Mouse (Mus musculus) heart, adult 11 months (tissue): ENCODE measurements around the gene Dmbt1.
A peak's percentile ranks its signal among the peaks of the same experiment; 100 is the strongest.
"Not testable (repeated sequence)": the region's sequence is repeated elsewhere in the genome, so short reads cannot be mapped to it uniquely, and the experiment has no call there.

Experiments used
- DNase-seq: peaks from one replicate; pipeline ENCODE4 v3.0.0; 2022

Gene Dmbt1

DNA sequence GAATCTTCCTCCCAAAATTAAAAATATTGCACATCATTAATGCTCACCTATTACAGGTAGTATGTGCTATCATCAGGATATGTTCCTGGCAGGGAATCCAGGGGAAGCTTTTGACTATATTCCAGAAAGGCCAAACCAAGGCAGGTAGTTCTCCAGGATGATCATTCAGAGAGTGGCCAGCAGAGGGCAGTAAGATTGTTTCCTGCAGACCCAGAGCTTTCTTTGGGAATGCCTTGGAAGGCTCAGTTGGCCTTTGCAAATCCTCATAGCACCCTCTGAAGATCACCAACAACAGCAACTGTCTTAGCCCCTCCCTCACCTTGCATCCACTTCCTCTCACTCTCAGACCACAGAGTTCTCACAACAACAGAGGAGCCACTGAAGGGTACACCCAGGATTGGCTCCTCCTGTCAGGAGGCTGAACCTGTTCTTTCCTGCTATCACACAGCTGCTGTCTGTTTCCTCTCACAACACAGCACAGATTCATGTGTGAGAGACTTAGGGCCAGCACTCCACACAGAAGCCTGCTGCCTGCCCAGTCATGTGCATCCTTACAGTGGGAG is 23.0 kb downstream of the Dmbt1 start:
- no peak for DNase-seq

DNA sequence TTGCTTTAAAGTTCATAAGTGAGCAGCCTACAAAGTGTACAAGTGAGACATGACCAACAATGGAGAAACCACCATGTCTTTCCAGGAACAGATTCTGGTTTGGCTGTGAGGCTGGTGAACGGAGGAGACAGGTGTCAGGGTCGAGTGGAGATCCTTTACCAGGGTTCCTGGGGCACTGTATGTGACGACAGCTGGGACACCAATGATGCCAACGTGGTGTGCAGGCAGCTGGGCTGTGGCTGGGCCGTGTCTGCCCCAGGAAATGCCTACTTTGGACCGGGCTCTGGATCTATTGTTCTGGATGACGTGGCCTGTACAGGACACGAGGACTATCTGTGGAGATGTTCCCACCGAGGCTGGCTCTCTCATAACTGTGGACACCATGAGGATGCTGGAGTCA is 26.1 kb downstream of the Dmbt1 start:
- not testable (repeated sequence) for DNase-seq

DNA sequence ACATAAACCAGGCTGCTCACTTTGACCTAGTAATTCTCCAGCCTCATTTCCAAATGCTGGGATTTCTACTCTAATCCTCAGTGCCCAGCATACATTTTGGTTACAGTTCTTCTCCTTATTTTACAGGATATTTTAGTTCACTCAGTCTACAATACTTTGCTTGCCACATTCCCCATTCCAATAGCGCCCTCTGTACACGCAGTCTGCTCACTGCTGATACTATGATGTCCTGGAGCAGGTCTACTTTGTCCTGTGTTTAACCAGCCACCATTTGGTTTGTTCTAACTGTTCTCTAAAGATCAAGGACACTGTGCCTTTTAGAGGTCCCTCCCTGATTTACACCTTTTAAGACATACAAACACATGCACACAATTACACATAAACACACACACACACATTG is 28.0 kb downstream of the Dmbt1 start:
- DNase-seq: not testable (repeated sequence)

DNA sequence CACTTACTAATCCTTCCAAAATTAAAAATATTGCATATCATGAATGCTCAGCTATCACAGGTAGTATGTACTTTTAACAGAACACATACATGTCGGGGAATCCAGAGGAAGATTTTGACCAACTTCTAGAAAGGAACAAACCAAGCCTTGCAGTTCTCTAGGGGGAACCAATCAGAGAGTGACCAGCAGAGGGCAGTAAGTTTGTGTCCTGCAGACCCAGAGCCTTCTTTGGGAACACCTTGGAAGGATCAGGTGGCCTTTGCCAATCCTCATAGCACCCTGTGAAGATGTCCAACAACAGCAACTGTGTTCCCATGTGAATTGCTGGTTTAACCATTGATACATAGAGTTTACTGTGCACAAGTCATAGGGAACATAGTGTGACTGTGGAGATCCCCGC is 30.7 kb downstream of the Dmbt1 start:
- no peak for DNase-seq

DNA sequence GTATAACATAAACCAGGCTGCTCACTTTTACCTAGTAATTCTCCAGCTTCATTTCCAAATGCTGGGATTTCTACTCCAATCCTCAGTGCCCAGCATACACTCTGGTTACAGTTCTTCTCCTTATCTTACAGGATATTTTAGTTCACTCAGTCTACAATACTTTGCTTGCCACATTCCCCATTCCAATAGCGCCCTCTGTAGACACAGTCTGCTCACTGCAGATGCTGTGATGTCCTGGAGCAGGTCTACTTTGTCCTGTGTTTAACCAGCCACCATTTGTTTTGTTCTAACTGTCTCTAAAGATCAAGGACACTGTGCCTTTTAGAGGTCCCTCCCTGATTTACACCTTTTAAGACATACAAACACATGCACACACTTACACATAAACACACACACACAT is 36.3 kb downstream of the Dmbt1 start:
- not testable (repeated sequence) for DNase-seq

DNA sequence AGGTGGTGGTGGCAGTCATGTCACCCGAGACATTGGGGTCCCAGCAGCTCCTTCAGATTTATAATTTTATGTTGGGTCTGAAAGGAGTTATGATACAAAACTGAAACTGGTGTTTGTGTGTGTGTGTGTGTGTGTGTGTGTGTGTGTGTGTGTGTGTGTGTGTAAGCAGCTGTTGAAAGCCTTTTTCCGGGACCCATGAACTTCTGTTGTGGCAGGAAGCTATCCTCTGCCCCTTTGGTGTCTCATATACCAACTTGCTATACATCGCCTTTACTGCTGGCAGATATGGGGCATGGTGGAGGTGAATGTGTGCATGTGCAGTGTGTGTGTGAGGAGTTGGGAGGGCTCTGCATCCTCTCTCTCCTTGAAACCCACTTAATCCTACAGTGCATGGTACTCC is 41.6 kb downstream of the Dmbt1 start:
- DNase-seq: not testable (repeated sequence)

DNA sequence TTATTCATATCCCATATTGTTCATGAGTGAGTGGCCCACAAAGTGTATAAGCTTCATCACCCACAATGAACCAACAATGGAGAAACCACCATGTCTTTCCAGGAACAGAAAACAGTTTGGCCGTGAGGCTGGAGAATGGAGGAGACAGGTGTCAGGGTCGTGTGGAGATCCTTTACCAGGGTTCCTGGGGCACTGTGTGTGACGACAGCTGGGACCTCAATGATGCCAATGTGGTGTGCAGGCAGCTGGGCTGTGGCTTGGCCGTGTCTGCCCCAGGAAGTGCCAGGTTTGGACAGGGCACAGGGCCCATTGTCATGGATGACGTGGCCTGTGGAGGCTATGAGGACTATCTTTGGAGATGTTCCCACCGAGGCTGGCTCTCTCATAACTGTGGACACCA is 42.2 kb downstream of the Dmbt1 start:
- not testable (repeated sequence) for DNase-seq

DNA sequence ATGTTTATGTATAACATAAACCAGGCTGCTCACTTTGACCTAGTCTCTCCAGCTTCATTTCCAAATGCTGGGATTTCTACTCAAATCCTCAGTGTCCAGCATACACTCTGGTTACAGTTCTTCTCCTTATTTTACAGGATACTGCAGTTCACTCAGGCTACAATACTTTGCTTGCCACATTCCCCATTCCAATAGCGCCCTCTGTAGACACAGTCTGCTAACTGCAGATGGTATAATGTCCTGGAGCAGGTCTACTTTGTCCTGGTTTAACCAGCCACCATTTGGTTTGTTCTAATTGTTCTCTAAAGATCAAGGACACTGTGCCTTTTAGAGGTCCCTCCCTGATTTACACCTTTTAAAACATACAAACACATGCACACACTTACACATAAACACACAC is 44.1 kb downstream of the Dmbt1 start:
- peak; percentile 53 for DNase-seq

DNA sequence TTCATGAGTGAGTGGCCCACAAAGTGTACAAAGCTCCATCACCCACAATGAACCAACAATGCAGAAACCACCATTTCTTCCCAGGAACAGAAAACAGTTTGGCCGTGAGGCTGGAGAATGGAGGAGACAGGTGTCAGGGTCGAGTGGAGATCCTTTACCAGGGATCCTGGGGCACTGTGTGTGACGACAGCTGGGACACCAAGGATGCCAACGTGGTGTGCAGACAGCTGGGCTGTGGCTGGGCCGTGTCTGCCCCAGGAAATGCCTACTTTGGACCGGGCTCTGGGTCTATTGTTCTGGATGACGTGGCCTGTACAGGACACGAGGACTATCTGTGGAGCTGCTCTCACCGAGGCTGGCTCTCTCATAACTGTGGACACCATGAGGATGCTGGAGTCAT is 50.5 kb downstream of the Dmbt1 start:
- peak; percentile 45 for DNase-seq

DNA sequence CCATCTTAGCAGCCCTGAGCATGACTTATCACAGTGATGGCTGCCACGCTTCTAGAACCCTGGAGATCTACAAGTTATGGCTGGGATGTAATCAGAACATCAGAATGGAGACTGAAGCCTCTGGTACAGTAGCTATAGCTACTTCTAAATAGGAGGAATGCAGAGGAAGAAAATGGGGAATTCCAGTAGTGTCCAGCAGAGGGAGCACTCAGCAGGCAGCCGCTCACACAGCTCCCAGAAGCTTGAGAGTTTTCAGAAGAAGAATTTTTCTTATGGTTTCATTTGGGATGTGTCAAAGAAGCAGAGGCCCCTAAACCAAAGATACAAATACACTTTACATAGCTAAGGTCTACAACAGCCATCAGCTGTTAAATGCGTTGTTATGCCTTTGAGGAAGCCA is 80.6 kb downstream of the Dmbt1 start:
- DNase-seq: peak; percentile 83

DNA sequence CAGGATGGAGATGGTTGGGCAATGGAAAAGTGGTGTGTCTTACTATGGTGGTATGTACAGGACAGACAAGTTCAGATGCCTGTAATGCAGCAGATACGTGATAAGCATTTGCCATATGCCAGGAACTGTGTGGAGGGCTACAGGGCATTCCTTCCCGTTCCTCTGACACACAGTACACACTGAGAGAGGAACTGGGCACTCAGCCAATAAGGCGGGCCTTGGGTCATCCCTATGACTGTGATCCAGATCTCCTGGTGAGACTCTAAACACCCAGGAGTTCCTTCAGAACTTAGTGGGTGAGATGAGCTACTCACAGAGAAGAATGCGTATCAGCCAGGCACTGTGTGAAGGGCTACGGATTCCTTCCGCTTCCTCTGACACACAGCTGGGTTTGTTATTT is 81.8 kb downstream of the Dmbt1 start:
- DNase-seq: peak; percentile 85

DNA sequence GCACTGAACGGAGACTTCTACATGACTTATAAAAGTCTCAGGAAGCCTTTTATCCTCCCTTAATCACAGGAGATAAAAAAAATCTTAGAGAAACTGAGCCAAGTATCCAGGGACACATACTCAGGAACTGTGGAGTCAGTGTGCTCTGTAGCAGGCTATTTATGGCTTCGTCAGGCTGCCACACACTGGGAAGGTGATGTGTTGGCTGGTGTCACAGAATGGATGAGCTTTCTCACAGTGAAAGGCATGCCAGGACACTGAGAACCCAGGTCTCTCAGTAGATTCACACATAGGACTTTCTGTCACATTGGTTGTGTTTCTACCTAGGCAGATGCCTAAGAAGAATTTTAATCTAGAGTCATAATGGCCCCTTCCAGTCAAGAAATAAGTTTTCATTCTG is 82.6 kb downstream of the Dmbt1 start:
- DNase-seq: peak; percentile 89

DNA sequence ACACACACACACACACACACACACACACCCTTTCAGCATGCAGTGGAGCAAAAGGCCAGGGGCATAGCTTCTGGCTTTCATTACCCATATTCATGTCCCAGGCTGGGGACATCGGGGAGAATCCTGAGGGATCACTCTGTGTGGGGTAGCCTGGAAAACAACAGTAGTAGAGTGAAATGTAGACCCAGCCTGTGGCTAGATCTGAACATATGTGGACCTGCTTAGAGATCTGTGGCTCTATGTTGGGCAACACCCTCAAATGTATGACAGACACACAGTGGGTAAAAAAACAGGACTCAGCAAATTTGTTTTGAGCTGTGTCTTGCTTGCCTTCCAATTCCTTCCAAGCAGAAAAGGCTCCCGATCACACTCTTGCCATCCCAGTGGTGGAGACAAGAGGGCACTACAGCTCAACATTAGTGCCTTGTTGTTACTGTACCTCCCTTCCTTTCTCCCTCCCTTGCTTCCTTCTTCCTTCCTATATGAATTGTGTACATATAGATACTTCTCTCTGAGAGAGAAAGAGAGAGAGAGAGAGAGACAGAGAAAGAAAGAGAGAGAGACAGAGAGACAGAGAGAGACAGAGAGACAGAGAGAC is 90.5 kb downstream of the Dmbt1 start:
- peak; percentile 73 for DNase-seq

DNA sequence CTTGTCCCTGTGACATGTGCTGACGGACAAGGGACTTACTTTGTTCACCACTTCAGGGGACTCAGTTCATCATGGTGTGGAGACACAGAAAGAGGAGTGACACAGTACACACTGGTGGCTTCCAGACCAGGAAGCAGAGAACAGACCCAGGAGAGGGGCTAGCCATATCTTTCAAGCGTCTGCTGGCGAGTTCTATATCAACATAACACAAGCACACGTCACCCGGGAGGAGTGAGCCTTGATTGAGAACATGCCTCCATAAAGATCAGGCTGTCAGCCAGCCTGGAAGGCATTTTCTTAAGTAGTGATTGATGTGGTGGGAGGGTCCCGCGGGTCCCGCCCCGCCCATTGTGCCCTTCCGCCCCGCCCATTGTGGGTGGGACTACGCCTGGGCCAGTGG is 98.2 kb downstream of the Dmbt1 start:
- peak; percentile 80 for DNase-seq

DNA sequence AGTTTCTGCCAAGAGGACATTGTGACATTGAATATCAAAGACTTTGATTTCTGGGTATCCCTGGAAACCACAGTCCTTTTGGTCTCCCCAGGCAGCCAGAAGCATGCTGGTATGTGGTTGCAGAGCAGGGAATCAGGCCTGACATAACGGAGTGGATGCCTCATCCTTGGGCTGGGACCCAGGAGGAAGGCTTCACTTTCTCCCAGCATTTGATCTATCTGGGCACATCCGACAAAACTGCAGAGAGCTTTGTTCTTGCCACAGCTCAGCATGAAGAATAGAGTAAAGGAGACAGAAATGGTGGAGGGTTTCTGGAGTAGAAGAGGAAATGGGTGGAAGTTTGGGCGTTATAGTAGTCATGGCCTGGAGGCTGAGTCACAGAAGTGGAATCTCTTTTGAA is 101.3 kb downstream of the Dmbt1 start:
- no peak for DNase-seq

DNA sequence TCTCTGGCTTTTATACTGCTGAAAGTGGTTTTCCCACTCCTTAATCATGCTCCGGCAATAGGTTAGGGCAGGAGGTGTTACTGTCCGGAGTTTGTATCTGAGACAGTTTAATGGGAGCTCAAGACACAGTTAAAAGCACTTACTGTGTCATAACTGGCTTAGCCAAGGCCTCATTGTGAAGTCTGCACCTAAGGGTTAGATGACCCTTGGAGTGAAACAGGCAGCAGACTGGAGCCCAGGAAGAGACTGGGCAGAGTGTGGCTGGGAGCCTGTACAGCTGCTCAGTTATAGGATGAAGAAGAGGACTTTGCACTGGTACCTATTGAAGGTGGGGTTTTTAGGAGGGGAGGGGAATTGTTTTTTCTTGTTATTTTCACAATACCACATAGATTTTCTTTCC is 114.4 kb downstream of the Dmbt1 start, which contains the start of gene 4933402N03Rik:
Gene 4933402N03Rik, minus strand, starts transcription at position 101 of the 400 bp plus-strand sequence.
- DNase-seq: no peak

DNA sequence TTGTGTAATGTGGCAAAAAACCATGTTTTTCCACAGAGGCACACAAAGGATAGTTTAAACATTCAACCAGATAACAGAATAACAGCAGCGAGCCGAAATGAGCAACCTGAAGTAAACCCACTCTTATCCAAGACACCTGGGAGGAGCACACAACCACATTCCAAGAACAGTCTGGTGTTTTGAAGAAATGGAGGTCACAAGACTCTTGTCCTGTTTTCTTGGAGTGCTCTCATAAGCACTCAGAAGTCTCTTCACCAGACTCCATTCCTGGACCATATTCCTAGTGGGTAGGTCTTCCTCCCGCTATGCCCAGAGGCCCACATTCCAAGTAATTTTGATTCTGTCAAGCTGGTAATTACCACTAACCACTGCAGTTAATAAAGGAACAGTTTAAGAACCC is 118.3 kb downstream of the Dmbt1 start:
- DNase-seq: no peak

DNA sequence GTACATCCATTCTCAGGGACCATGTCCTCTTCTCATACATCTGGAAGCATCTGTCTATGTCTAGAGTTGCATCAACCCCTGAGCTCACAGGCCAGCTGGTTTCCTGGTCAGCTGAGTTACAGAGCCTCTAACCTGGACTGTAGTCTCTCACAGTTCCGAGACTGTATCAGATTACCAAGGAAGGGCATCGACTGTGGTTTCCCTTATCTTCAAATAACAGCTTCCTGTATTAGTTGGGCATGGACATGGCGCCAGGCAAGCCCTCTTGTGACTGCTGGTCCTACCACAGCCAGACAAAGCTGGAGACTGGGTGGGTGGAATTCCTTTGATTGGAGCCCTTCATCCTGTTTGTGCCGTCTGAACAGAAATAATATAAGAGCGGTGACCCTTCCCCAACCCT is 121.2 kb downstream of the Dmbt1 start:
- no peak for DNase-seq

DNA sequence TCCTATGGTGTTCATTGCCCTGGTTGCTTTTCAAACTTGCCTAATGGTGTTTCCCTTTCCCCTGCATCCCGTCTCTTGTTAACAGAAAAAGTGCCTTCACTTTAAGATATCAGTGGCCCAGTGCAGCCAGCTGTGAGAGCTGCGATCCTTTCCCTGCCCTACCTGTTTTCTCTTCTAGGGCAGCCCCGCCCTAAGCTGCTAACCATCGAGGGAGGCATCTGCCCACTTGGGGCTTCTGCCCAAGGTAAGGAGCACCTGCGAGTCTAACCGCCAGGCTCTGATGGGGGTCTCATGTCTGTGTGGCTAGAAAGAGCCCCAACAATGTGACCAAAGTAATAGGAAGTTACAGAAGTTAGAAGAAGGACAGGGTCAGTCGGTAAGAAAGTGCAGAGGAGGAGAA is 130.4 kb downstream of the Dmbt1 start:
- DNase-seq: peak; percentile 74

DNA sequence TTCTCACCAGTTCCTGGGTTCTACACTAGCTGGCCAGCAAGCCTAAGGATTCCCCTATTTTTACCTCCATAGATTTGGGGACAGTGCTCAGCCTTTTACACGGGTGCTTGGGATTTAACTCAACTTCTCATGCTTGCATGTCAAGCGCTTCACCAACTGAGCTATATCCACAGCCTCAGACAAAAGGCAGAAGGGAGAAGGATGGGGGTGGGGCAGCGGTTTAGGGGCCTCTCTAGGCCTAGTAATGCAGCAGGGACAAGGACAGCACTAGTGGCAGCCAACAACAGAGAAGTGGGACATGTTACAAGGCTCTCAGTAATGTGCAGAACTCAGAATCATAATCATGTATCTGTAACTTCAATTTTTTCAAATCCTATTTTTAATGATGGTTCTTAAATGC is 135.9 kb downstream of the Dmbt1 start:
- DNase-seq: peak; percentile 73

DNA sequence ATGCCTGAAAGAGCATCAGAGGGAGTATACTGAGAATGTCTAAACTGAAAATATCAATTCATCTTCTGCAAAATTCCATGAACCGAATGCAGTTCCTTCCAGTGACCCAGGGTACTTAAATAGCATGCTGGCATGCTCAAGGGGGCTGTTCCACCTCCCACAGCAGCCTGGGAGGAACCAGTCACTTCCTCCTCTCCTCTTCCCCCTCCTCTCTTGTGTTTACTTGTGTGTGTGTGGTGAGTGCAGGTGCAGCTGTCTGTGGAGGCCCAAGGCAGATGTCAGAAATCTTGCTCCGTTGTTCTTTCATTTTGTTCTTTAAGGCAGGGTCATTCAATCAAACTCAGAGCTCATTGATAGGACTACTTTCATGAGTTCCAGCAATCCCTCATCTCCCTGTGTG is 137.2 kb downstream of the Dmbt1 start:
- DNase-seq: no peak
